Mouse (Mus musculus) liver, adult 2 months (tissue): ENCODE data around the gene Trank1. TPM values are rescaled to one million over a fixed set of nuclear protein-coding genes. Genes with fewer than 3 reads are reported as not detected.

Experiments used
- DNase-seq: peaks from one replicate; pipeline ENCODE4 v3.0.0-alpha.2; 2011; ENCODE audit warnings: low read depth, low spot score; ENCODE audit errors: extremely low read depth
- H3K27ac ChIP-seq: fragments of 200-500 bp; replicated peaks from 2 replicates; pipeline ENCODE4 v1.5.1; 2012; ENCODE audit warnings: low read depth, mild to moderate bottlenecking, control low read depth, inconsistent platforms, low read length; ENCODE audit not compliant: insufficient read depth
- H3K27me3 ChIP-seq: fragments of 200-500 bp; 2 replicates; pipeline ENCODE4 v1.6.1; 2012; ENCODE audit warnings: mild to moderate bottlenecking, moderate library complexity, low read length, inconsistent platforms; ENCODE audit not compliant: control insufficient read depth, insufficient read depth
- H3K36me3 ChIP-seq: fragments of 200-500 bp; 2 replicates; pipeline ENCODE4 v1.6.1; 2012; ENCODE audit warnings: low read length, inconsistent platforms; ENCODE audit not compliant: control insufficient read depth, insufficient read depth
- H3K4me1 ChIP-seq: fragments of 200-500 bp; 2 replicates; pipeline ENCODE4 v1.6.1; 2011; ENCODE audit warnings: low read length; ENCODE audit not compliant: control insufficient read depth, insufficient read depth
- H3K4me3 ChIP-seq: fragments of 200-500 bp; 2 replicates; pipeline ENCODE4 v1.5.1; 2011; ENCODE audit warnings: low read depth, mild to moderate bottlenecking, control low read depth, low read length, moderate library complexity; ENCODE audit not compliant: insufficient read depth
- H3K79me2 ChIP-seq: fragments of 200-500 bp; 2 replicates; pipeline ENCODE4 v1.6.1; 2012; ENCODE audit warnings: inconsistent platforms, mild to moderate bottlenecking, low read length, moderate library complexity; ENCODE audit not compliant: control insufficient read depth, insufficient read depth
- H3K9ac ChIP-seq: fragments of 200-500 bp; 2 replicates; pipeline ENCODE4 v1.6.1; 2012; ENCODE audit warnings: low read depth, mild to moderate bottlenecking, control low read depth, inconsistent platforms, low read length
- CTCF ChIP-seq: fragments of 200-500 bp; IDR thresholded peaks from 2 replicates; pipeline ENCODE4 v1.5.1; 2011; ENCODE audit warnings: low read depth, low read length, control low read depth
- POLR2A ChIP-seq: fragments of 200-500 bp; IDR thresholded peaks from 2 replicates; pipeline ENCODE4 v1.6.1; 2011; ENCODE audit warnings: low read length, control low read depth; ENCODE audit not compliant: insufficient read depth; ENCODE audit errors: extremely low read depth
- WGBS: fragments of 180-500 bp; shearing (Covaris S2); methylation state at CpG from one replicate; pipeline ENCODE4 v1.1.7; 2018; 5-methylcytosine and 5-hydroxymethylcytosine counted together
- polyA plus RNA-seq: library from polyadenylated mRNA; depleted of rRNA; stranded (reverse); fragments of >200 nt; gene quantifications from 2 replicates; pipeline ENCODE4 v1.2.3, GENCODE M21; 2012; rRNA removed
- total RNA-seq: library from RNA; depleted of rRNA; stranded (reverse); fragments of >200 nt; gene quantifications from 2 replicates; pipeline ENCODE4 v1.2.3, GENCODE M21; 2014; rRNA removed

The Trank1 gene
- total RNA-seq, result under 0.01 and 0.13 TPM in 2 replicates
- not detected in 2 replicates for polyA plus RNA-seq

- no peak for DNase-seq
- TF ChIP-seq CTCF, result no peak
- no peak for TF ChIP-seq POLR2A
- Histone ChIP-seq H3K4me3 (peak within 1 kb of the TSS; percentile 41; the same call in 1 of the 2 replicates), H3K27me3 (peaks cover 19% of the 10 kb centered on the region), H3K79me2 (no peaks in the 10 kb centered on the region), H3K9ac (0 out of 2 replicates have a peak within 1 kb of the TSS, but pooled peaks have one; percentile 12), H3K4me1 (no peaks in the 10 kb centered on the region; the same call in 1 of the 2 replicates), H3K36me3 (no peaks in the 10 kb centered on the region), H3K27ac (no peak within 1 kb of the TSS)
- WGBS, result 18% methylated on average over 64 of the region's 72 CpGs
Measured at GRCm38 (mm10) chr9:111311031-111311842, at the start of gene Trank1. Gene Trank1, plus strand, starts transcription at chr9:111311739.

DNA sequence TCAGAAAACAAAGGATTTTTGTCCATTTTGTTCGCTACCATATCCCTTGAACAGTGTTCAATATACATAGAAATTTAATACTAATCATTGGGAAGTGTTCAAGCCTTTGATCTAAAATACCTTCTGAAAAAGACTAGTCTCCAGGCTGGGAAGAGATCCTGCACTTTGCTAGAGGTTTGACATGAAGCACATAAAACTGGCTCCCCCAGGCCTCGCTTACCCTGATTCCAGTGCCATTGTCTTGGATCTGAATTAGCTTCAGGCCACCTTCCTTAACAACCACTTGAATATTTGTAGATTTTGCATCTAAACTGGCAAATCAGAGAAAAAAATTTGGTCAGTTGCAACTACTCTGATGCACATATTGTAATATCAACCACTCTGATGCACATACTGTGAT is 43.5 kb upstream of the Trank1 start:
- Histone ChIP-seq H3K79me2 (no peaks in the 10 kb centered on the region; the same call in 1 of the 2 replicates), H3K27me3 (no peaks in the 10 kb centered on the region), H3K9ac (no peak overlapping the region), H3K36me3 (peaks cover 21% of the 10 kb centered on the region), H3K4me1 (no peaks in the 10 kb centered on the region; the same call in 1 of the 2 replicates), H3K4me3 (no peak overlapping the region), H3K27ac (no peak overlapping the region)
- TF ChIP-seq POLR2A (no peak), CTCF (no peak)
- WGBS, result 96% methylated on average over 2 of the region's 2 CpGs
- no peak for DNase-seq

DNA sequence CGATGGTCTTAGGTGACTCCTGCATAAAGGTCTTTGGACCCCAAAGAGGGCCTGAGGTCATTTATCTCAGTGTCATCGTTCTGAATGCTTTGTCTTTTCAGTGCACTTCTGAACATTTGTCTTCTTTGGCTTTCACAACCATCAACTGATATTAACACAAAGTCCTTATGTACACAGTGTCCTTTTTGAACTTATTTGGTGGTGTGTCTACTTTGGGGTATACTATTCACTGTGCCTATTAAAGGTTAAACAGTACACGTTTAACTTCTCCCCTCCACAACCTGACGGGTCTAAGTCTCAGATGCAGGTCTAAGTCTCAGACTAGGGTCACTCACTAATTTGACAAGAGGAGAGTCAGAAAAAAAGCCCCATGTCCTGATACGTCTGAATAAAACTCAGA is 40.9 kb upstream of the Trank1 start:
- peaks cover 7% of the 10 kb centered on the region; the same call in 1 of the 2 replicates for H3K79me2 ChIP-seq
- WGBS, result 1% methylated on average over 5 of the region's 5 CpGs
- DNase-seq, result peak; percentile 53

DNA sequence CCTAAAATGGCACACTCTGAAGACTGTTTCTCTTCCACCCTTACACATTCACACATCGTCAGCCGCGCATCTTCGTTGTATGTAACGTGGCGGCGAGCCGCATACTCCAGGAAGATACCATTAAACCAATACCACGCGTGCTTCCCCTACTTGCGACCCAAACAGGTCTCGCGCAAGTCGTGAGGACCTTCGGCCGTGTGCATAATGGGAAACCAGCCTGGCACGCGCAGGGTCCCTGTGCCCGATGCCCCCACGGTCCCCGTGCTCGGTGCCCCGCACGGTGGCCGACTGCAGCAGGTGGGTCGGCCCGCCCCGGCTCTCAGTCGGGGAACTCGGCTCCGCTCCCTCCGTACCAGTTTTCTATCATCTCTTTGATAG is 40.5 kb upstream of the Trank1 start:
- peaks cover 12% of the 10 kb centered on the region for H3K4me1 ChIP-seq
- whole genome bisulfite sequencing, result under 1% methylated on average over 32 of the region's 32 CpGs
- no peak for DNase-seq
- H3K27me3 ChIP-seq, result no peaks in the 10 kb centered on the region
- peak overlapping the region; percentile 67 for H3K27ac ChIP-seq
- peaks cover 14% of the 10 kb centered on the region for H3K36me3 ChIP-seq
- peak overlapping the region; percentile 83 for H3K9ac ChIP-seq
- H3K79me2 ChIP-seq, result peaks cover 7% of the 10 kb centered on the region; the same call in 1 of the 2 replicates
- TF ChIP-seq POLR2A (no peak), CTCF (no peak)
- H3K4me3 ChIP-seq, result peak overlapping the region; percentile 82

More for the DNA sequence above, 40.9 kb upstream of the Trank1 start:
- Histone ChIP-seq H3K4me3 (peak overlapping the region; percentile 82), H3K27me3 (no peaks in the 10 kb centered on the region), H3K9ac (peak overlapping the region; percentile 83; the same call in 1 of the 2 replicates), H3K27ac (peak overlapping the region; percentile 67; the same call in 1 of the 2 replicates), H3K4me1 (peaks cover 12% of the 10 kb centered on the region), H3K36me3 (peaks cover 15% of the 10 kb centered on the region)
- TF ChIP-seq CTCF (no peak), POLR2A (no peak)

- TF ChIP-seq CTCF (no peak), POLR2A (peak; percentile 97)
- peak; percentile 100 for DNase-seq
- Histone ChIP-seq H3K36me3 (peaks cover 8% of the 10 kb centered on the region; the same call in 1 of the 2 replicates), H3K9ac (peak within 1 kb of the TSS; percentile 91), H3K27ac (peak within 1 kb of the TSS; percentile 88), H3K4me1 (peaks cover 12% of the 10 kb centered on the region), H3K79me2 (peaks cover 7% of the 10 kb centered on the region; the same call in 1 of the 2 replicates), H3K4me3 (peak within 1 kb of the TSS; percentile 82), H3K27me3 (no peaks in the 10 kb centered on the region)
- WGBS, result under 1% methylated on average over 64 of the region's 64 CpGs
Measured at GRCm38 (mm10) chr9:111271434-111272160, 39.9 kb upstream of the Trank1 start, which contains the start of the genes Mlh1 and Epm2aip1. Gene Mlh1, minus strand, starts transcription at chr9:111271791. Gene Epm2aip1, plus strand, starts transcription at chr9:111271929.
